Mouse (Mus musculus) cortical plate, adult 2 months (tissue): ENCODE measurements around the gene Jam2. TPM values are rescaled to one million over a fixed set of nuclear protein-coding genes. Genes with fewer than 3 reads are reported as not detected.
A peak's percentile ranks its signal among the peaks of the same experiment; 100 is the strongest.

Source experiments
- H3K27ac ChIP-seq: fragments of 200-500 bp; 2 replicates; pipeline ENCODE4 v1.5.1; 2012; ENCODE audit warnings: low read length, control low read depth, inconsistent platforms; ENCODE audit not compliant: insufficient read depth
- H3K4me1 ChIP-seq: fragments of 200-500 bp; 2 replicates; pipeline ENCODE4 v1.6.1; 2011; ENCODE audit warnings: low read length; ENCODE audit not compliant: control insufficient read depth, insufficient read depth
- H3K4me3 ChIP-seq: fragments of 200-500 bp; 2 replicates; pipeline ENCODE4 v1.5.1; 2011; ENCODE audit warnings: mild to moderate bottlenecking, low read length, control low read depth; ENCODE audit not compliant: insufficient read depth
- CTCF ChIP-seq: fragments of 200-500 bp; IDR thresholded peaks from 2 replicates; pipeline ENCODE4 v1.5.1; 2011; ENCODE audit warnings: mild to moderate bottlenecking, control low read depth, low read length; ENCODE audit not compliant: insufficient read depth; ENCODE audit errors: extremely low read depth
- POLR2A ChIP-seq: fragments of 200-500 bp; IDR thresholded peaks from 2 replicates; pipeline ENCODE4 v1.6.1; 2011; ENCODE audit warnings: mild to moderate bottlenecking, low read length, control low read depth; ENCODE audit not compliant: insufficient read depth; ENCODE audit errors: extremely low read depth
- polyA plus RNA-seq: library from polyadenylated mRNA; depleted of rRNA; stranded (reverse); fragments of >200 nt; gene quantifications from 2 replicates; pipeline ENCODE4 v1.2.3, GENCODE M21; 2012

The Jam2 gene
- polyA plus RNA-seq, 1 experiment: 39.3 TPM

DNA sequence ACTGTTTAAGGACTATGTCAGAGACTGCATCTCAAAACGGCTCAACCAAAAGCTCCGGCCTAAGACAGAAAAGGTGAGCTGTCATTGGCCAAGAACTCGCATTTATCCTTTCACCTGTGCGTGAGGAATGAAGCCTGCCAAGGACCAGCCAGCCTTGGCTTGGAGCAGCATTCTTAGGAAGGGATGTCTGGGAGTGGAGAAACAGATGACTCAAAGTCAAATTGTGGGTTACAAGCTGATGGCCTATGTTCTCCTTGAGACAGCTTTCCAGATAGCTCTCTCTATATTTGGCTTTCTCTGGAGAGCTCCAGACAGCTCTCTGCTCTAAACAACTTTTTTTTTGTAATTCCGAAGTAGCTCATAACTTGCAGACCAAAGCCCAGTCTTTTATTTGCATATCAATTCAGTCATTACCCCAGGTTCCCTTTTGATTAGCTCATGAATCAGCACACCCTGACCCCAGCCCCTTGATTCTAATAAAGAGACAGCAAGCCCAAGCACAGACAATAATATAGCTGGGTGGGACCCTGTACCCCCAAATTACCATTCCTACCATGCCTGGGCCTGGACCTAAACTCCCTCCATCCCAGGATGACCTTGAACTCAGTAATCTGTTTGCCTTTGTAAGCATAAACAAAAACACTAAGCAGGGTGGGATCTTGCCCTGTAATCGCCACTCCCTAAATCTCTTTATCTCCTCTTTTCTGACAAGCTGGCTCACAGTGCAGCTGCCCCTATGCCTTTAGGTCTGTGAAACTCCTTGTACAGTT lies 5.1 kb downstream of the Jam2 start:
- TF ChIP-seq POLR2A (no peak), CTCF (no peak)
- Histone ChIP-seq H3K4me3 (no peak overlapping the region), H3K27ac (no peak overlapping the region), H3K4me1 (peaks cover 2% of the 10 kb centered on the region; the same call in 1 of the 2 replicates)

DNA sequence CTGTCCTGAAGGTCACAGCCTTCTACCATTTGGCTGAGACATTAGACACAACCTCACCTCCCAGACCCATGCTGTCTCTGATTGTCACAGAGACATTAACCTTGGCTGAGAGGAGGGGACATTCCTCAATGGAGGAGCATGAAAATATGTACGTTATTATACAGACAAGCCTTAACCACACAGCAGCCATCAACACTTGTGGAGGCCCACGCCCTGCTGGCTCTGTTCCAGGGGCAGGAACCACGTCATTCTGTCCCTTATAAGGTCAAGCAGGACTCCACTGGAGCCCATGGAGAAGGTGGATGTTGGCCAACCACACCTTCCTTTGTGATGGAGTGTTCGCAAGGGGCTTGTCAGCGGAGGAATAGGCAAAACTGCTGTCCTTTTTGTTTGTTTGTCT lies 5.8 kb downstream of the Jam2 start:
- TF ChIP-seq POLR2A: no peak
- TF ChIP-seq CTCF: no peak
- no peak overlapping the region for H3K4me3 ChIP-seq
- H3K4me1 ChIP-seq: peaks cover 2% of the 10 kb centered on the region; the same call in 1 of the 2 replicates
- no peak overlapping the region for H3K27ac ChIP-seq

GRCm38 (mm10) chr16:84783279-84783678 lies 9.4 kb downstream of the Jam2 start:
- no peaks in the 10 kb centered on the region for H3K4me1 ChIP-seq
- H3K4me3 ChIP-seq: no peak overlapping the region
- TF ChIP-seq CTCF (no peak), POLR2A (no peak)
- H3K27ac ChIP-seq: peak overlapping the region; percentile 3; the same call in 1 of the 2 replicates

DNA sequence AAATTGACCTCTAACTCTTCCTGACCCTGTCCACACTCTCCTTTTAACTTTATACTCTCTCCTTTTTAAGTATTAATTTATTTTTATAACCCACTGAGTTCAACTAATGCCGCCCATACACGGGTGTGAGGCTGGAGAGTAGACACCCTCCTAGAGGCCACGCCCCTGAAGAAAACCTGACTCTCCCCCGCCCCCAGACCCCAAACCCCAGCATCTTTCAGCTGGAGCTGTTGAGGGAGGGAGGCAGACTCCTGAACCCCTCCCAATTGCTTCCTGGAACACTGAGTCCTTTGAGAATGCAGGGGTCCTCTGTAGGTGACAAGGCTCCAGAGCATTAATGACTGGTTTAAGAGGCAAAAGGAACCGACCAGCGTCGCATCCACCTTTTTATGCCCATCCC lies 11.0 kb downstream of the Jam2 start:
- Histone ChIP-seq H3K4me3 (no peak overlapping the region), H3K27ac (no peak overlapping the region), H3K4me1 (no peaks in the 10 kb centered on the region)
- TF ChIP-seq CTCF (no peak), POLR2A (no peak)

GRCm38 (mm10) chr16:84790595-84791165 lies 16.8 kb downstream of the Jam2 start:
- Histone ChIP-seq H3K27ac (no peak overlapping the region), H3K4me1 (no peaks in the 10 kb centered on the region), H3K4me3 (no peak overlapping the region)
- no peak for TF ChIP-seq POLR2A
- no peak for TF ChIP-seq CTCF

GRCm38 (mm10) chr16:84793401-84793800 lies 19.5 kb downstream of the Jam2 start:
- Histone ChIP-seq H3K27ac (no peak overlapping the region), H3K4me3 (no peak overlapping the region), H3K4me1 (no peaks in the 10 kb centered on the region)
- no peak for TF ChIP-seq CTCF
- TF ChIP-seq POLR2A: no peak

DNA sequence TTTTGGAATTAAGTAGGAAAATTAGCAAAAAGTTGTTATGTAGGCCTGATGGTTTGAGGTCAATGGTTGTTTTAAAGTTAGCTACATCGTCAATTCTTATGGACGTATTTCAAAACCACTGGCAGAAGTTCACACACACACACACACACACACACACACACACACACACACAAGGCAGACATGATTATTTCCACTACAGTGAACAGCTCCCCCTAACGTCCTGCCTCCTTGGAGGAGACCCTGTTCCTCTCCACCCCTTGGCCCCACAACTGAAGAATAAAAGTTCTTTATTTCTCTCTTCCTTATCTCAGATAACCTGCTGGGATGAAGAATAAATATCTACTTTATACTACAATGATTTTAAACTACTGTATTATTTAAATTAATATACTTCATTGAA lies 21.4 kb downstream of the Jam2 start:
- TF ChIP-seq POLR2A: no peak
- TF ChIP-seq CTCF: no peak
- Histone ChIP-seq H3K4me3 (no peak overlapping the region), H3K27ac (no peak overlapping the region), H3K4me1 (no peaks in the 10 kb centered on the region)

GRCm38 (mm10) chr16:84796678-84797077 lies 22.8 kb downstream of the Jam2 start:
- Histone ChIP-seq H3K4me3 (no peak overlapping the region), H3K4me1 (no peaks in the 10 kb centered on the region), H3K27ac (no peak overlapping the region)
- TF ChIP-seq CTCF (no peak), POLR2A (no peak)

- H3K4me3 ChIP-seq: no peak overlapping the region
- TF ChIP-seq CTCF (no peak), POLR2A (no peak)
- H3K4me1 ChIP-seq: no peaks in the 10 kb centered on the region
- H3K27ac ChIP-seq: no peak overlapping the region
These were observed 26.1 kb downstream of the Jam2 start for GRCm38 (mm10) chr16:84800038-84800437.

- TF ChIP-seq CTCF (no peak), POLR2A (no peak)
- peak overlapping the region; percentile 56; the same call in 1 of the 2 replicates for H3K27ac ChIP-seq
- H3K4me1 ChIP-seq: no peaks in the 10 kb centered on the region
- no peak overlapping the region for H3K4me3 ChIP-seq
These were observed 28.3 kb downstream of the Jam2 start for GRCm38 (mm10) chr16:84802217-84802616.
